Mouse (Mus musculus): ENCODE results near the gene Rtkn.

DNA sequence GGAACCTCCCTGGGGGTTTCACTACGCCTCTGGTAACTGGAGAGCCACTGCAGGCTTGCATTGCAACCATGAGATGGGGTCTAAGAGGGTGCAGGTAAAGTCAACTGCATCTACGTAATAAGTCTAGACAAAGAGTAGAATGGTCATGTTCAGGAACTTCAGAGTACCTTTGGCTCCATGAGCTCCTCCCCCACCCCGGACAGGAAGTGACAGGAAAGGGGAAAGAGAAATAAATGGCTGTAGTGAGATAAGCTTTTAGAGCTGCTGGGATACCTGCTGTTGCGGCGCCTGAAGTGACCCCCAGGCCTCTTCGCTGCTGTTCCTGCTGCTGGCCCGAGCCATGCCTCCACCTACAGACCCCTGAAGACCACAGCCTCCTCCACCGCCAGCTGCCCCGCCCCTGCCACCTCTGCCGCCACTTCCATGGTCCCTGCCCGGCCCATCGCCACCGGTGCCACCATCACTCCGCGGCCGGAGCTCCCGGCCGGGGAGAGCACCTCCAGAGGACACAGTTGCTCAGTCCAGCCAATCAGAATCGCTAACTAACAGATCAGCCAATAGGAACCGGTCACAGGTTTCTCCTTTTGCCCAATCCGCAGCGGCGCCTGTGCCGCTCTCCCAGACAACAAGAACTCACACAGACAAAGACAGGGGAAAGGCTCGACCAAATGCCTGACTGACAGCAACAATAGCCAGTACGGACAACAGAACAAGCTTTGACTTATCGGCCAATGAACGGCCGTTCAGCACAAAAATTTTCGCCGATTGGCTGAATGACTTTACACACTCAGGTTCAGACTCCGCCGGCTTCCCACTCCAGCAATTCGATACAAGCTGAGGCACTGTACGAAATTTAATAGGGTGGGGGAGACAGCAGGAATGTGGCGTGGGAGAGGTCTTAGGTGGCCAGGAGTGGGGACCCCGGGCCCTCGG, 14.1 kb upstream of the Rtkn start, which contains the start of gene Wbp1:
- TF ChIP-seq POLR2A (IDR thresholded peaks at IDR 0.05; ENCODE audit: insufficient read depth, low read depth, low read length) (peak; percentile 57), CTCF (IDR thresholded peaks at IDR 0.05) (peak; percentile 25)
